Mouse (Mus musculus): ENCODE results near the gene Gm20388. TPM values are rescaled to one million over a fixed set of nuclear protein-coding genes. Genes with fewer than 3 reads are reported as not detected.
A peak's percentile ranks its signal among the peaks of the same experiment; 100 is the strongest.

Gene Gm20388
- polyA plus RNA-seq, 1 experiment from 2014 or later = not detected

GRCm38 (mm10) chr8:122180116-122180515, 2269.5 kb downstream of the Gm20388 start:
- WGBS = 62% methylated on average over 9 of the region's 9 CpGs
- Histone ChIP-seq H3K4me1 (replicated peaks; ENCODE audit: control insufficient read depth, insufficient read depth, low read length) (peaks cover 4% of the 10 kb centered on the region; the same call in 1 of the 2 replicates), H3K4me2 (replicated peaks; ENCODE audit: low read depth) (0 out of 2 replicates have a peak overlapping the region, but pooled peaks have one; percentile 9), H3K27me3 (replicated peaks; ENCODE audit: control insufficient read depth, insufficient read depth, low read length) (no peaks in the 10 kb centered on the region), H3K9me3 (ENCODE audit: control insufficient read depth) (no peaks in the 10 kb centered on the region), H3K36me3 (ENCODE audit: control insufficient read depth, insufficient read depth) (no peaks in the 10 kb centered on the region), H3K9ac (ENCODE audit: low read depth, low read length) (no peak overlapping the region), H3K4me3 (ENCODE audit: low read depth, low read length) (no peak overlapping the region), H3K27ac (ENCODE audit: low read depth, low read length) (no peak overlapping the region)
- TF ChIP-seq CTCF (IDR thresholded peaks at IDR 0.05; ENCODE audit: low read depth) = no peak
- ATAC-seq = peak; percentile 41; the same call in 1 of the 2 replicates

DNA sequence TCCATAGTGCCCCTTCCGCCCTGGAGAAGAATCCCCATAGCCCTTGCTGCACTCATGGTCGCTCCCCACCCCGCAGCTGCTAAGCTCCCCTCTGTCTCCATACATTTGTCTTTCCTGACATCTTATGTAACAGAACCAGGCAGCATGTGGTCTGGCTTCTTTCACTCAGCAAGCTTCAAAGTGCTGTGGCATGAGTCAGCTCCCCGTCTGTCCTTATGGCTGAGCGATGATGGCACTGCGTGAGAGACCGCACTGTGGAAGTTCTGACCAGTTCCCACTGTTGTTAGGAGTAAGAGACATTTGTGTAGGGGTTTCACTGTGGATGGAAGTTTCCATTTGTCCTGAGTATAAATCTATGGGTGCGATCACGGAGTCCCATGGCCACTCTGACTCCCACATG, 2270.8 kb downstream of the Gm20388 start:
- Histone ChIP-seq H3K27me3 (replicated peaks; ENCODE audit: control insufficient read depth, insufficient read depth, low read length) (no peaks in the 10 kb centered on the region), H3K4me2 (replicated peaks; ENCODE audit: low read depth) (no peak overlapping the region), H3K36me3 (ENCODE audit: control insufficient read depth, insufficient read depth) (no peaks in the 10 kb centered on the region), H3K4me1 (replicated peaks; ENCODE audit: control insufficient read depth, insufficient read depth, low read length) (peaks cover 4% of the 10 kb centered on the region; the same call in 1 of the 2 replicates), H3K9me3 (ENCODE audit: control insufficient read depth) (no peaks in the 10 kb centered on the region), H3K9ac (ENCODE audit: low read depth, low read length) (no peak overlapping the region), H3K27ac (ENCODE audit: low read depth, low read length) (no peak overlapping the region), H3K4me3 (ENCODE audit: low read depth, low read length) (no peak overlapping the region)
- ATAC-seq = no peak
- TF ChIP-seq CTCF (IDR thresholded peaks at IDR 0.05; ENCODE audit: low read depth) = no peak
- WGBS = 51% methylated on average over 9 of the region's 9 CpGs

DNA sequence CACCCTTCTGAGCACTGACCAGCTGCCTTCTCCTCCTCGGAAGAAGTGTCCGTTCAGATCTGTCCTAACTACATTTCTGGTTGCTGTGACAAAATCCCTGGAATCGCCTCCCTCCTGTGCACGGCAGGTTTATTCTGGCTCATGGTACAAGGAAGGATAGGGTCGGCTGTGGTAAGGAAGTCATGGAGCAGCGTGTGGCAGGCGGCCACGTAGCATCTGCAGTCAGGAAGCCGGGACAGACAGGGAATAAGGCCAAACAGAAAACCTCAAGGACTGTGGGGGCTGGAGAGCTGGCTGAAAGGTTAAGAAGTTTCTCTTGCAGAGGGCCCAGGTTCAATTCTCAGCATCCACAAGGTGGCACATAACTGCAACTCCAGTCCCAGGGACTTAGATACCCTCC, 2271.3 kb downstream of the Gm20388 start:
- H3K9ac ChIP-seq (ENCODE audit: low read depth, low read length) = no peak overlapping the region
- no peak overlapping the region for H3K4me3 ChIP-seq (ENCODE audit: low read depth, low read length)
- H3K4me1 ChIP-seq (replicated peaks; ENCODE audit: control insufficient read depth, insufficient read depth, low read length) = peaks cover 4% of the 10 kb centered on the region; the same call in 1 of the 2 replicates
- 42% methylated on average over 9 of the region's 9 CpGs for WGBS
- no peaks in the 10 kb centered on the region for H3K27me3 ChIP-seq (replicated peaks; ENCODE audit: control insufficient read depth, insufficient read depth, low read length)
- no peaks in the 10 kb centered on the region for H3K36me3 ChIP-seq (ENCODE audit: control insufficient read depth, insufficient read depth)
- no peak overlapping the region for H3K27ac ChIP-seq (ENCODE audit: low read depth, low read length)
- no peak overlapping the region for H3K4me2 ChIP-seq (replicated peaks; ENCODE audit: low read depth)
- no peak for TF ChIP-seq CTCF (IDR thresholded peaks at IDR 0.05; ENCODE audit: low read depth)
- no peak for ATAC-seq
- no peaks in the 10 kb centered on the region for H3K9me3 ChIP-seq (ENCODE audit: control insufficient read depth)

DNA sequence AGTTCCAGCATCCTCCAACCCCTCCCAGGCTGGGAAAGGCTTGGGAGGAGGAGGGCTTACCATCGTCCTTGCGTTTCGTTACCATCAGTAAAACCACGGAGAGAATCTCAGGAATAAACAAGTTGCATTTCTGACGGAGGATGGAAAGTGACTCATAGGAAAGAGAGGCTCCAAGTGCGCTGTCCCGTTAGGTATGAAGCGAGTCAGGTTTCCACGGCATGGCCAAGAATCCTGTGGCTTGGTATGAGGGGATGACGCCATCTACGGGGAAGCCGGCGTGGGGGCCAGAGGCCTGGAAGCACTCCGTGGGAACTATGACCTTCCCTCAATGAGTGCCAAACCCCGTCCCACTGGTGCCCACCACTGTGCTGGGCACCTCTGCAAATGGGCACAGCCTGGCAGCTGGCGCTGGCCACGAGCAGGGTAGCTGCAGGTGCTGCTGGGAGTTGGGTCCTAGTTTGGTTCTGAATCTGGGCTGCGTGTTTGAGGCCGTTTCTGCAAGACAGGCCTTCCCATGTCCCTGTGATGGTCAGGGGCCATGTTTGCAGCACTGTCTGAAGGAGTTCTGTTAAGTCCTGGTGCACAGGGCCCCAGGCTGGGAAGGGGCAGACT, 2275.8 kb downstream of the Gm20388 start:
- no peak overlapping the region for H3K27ac ChIP-seq (ENCODE audit: low read depth, low read length)
- no peak for TF ChIP-seq CTCF (IDR thresholded peaks at IDR 0.05; ENCODE audit: low read depth)
- H3K27me3 ChIP-seq (replicated peaks; ENCODE audit: control insufficient read depth, insufficient read depth, low read length) = no peaks in the 10 kb centered on the region
- no peaks in the 10 kb centered on the region for H3K4me1 ChIP-seq (replicated peaks; ENCODE audit: control insufficient read depth, insufficient read depth, low read length)
- ATAC-seq = no peak
- no peaks in the 10 kb centered on the region for H3K9me3 ChIP-seq (ENCODE audit: control insufficient read depth)
- 82% methylated on average over 19 of the region's 19 CpGs for WGBS
- no peak overlapping the region for H3K9ac ChIP-seq (ENCODE audit: low read depth, low read length)
- no peak overlapping the region for H3K4me2 ChIP-seq (replicated peaks; ENCODE audit: low read depth)
- no peaks in the 10 kb centered on the region for H3K36me3 ChIP-seq (ENCODE audit: control insufficient read depth, insufficient read depth)
- H3K4me3 ChIP-seq (ENCODE audit: low read depth, low read length) = no peak overlapping the region

DNA sequence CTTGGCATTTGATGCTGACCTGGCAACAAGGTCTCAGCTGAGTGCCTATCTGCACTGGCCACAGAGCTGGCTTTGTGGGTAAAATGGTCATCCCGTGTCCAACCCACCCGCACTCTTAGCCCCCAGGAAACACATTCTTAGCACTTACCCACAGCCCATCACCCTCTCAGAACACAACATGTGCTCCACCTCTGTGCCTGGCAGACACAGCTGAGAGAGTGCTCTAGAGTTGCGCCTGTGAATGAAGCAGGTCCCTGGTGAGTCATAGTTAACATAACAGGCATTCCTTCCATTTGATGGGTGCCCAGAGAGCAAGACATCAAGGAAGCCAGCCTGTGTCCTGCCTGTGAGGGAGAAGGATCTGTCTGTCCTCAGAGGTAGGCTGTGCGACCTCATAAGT, 2276.6 kb downstream of the Gm20388 start:
- H3K27ac ChIP-seq (ENCODE audit: low read depth, low read length) = no peak overlapping the region
- no peaks in the 10 kb centered on the region for H3K36me3 ChIP-seq (ENCODE audit: control insufficient read depth, insufficient read depth)
- H3K27me3 ChIP-seq (replicated peaks; ENCODE audit: control insufficient read depth, insufficient read depth, low read length) = no peaks in the 10 kb centered on the region
- no peak overlapping the region for H3K9ac ChIP-seq (ENCODE audit: low read depth, low read length)
- H3K4me1 ChIP-seq (replicated peaks; ENCODE audit: control insufficient read depth, insufficient read depth, low read length) = no peaks in the 10 kb centered on the region
- ATAC-seq = no peak
- 72% methylated on average over 4 of the region's 4 CpGs for WGBS
- no peaks in the 10 kb centered on the region for H3K9me3 ChIP-seq (ENCODE audit: control insufficient read depth)
- H3K4me3 ChIP-seq (ENCODE audit: low read depth, low read length) = no peak overlapping the region
- no peak overlapping the region for H3K4me2 ChIP-seq (replicated peaks; ENCODE audit: low read depth)
- TF ChIP-seq CTCF (IDR thresholded peaks at IDR 0.05; ENCODE audit: low read depth) = no peak

DNA sequence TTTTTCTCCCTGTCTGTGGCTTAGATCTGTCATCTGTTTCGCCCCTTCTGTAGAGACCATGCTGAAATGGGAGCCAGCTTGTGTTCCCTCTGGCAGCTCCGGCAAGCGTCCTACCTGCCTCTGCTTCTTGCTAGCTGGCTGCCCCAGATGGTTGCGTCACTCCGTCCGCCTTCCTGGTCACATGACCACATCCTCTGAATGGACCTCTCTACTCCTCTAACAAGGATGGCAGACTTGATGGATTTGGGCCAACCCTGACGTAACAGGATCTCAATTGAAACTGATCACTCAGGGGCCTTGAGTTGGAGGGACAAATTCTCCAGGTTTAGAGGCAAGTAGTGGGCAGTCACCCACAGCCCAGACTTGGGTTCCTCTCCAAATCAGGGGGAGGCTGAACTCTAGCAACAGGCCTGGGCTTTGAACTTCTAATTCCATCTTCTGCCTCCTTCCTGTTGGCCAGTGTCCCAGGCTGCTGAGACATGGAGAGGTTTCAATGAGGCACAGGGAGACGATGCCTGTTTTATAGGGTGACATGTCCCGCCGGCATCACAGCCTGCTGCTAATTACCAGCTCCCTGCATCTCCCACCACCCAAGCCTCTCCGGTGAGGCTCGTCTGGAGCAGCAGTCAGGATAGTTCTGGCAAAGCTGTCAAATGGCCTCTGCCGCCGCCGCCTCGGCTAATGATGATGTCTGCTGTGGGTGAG, 2279.9 kb downstream of the Gm20388 start:
- no peak for ATAC-seq
- Histone ChIP-seq H3K36me3 (ENCODE audit: control insufficient read depth, insufficient read depth) (no peaks in the 10 kb centered on the region), H3K27me3 (replicated peaks; ENCODE audit: control insufficient read depth, insufficient read depth, low read length) (no peaks in the 10 kb centered on the region), H3K4me1 (replicated peaks; ENCODE audit: control insufficient read depth, insufficient read depth, low read length) (no peaks in the 10 kb centered on the region), H3K4me2 (replicated peaks; ENCODE audit: low read depth) (no peak overlapping the region), H3K4me3 (ENCODE audit: low read depth, low read length) (no peak overlapping the region), H3K27ac (ENCODE audit: low read depth, low read length) (no peak overlapping the region), H3K9me3 (ENCODE audit: control insufficient read depth) (no peaks in the 10 kb centered on the region), H3K9ac (ENCODE audit: low read depth, low read length) (no peak overlapping the region)
- 48% methylated on average over 16 of the region's 16 CpGs for WGBS
- no peak for TF ChIP-seq CTCF (IDR thresholded peaks at IDR 0.05; ENCODE audit: low read depth)
